Mouse (Mus musculus): Measurements from ENCODE around the gene Plcb3.

Plcb3 gene

GRCm38 (mm10) chr19:6990712-6991111, 14.4 kb upstream of the Plcb3 start:
- peak; percentile 7 for DNase-seq

GRCm38 (mm10) chr19:6989251-6989650, 13.0 kb upstream of the Plcb3 start:
- DNase-seq, result peak; percentile 23

GRCm38 (mm10) chr19:6987904-6988285, 11.6 kb upstream of the Plcb3 start:
- DNase-seq, result no peak

GRCm38 (mm10) chr19:6987061-6987903, 11.0 kb upstream of the Plcb3 start, which contains the start of gene Vegfb:
Gene Vegfb (minus strand): TSS chr19:6987651.
- DNase-seq, result peak; percentile 69

GRCm38 (mm10) chr19:6985951-6986708, 9.9 kb upstream of the Plcb3 start:
- peak; percentile 25 for DNase-seq

- no peak for DNase-seq
Observed at GRCm38 (mm10) chr19:6985300-6985699, 9.0 kb upstream of the Plcb3 start.

- DNase-seq, result no peak
Observed at GRCm38 (mm10) chr19:6983621-6984020, 7.4 kb upstream of the Plcb3 start.

GRCm38 (mm10) chr19:6981465-6981864, 5.2 kb upstream of the Plcb3 start:
- no peak for DNase-seq

- DNase-seq, result peak; percentile 99
Observed at GRCm38 (mm10) chr19:6980381-6981093, 4.3 kb upstream of the Plcb3 start, which contains the start of gene Fkbp2. Gene Fkbp2 (minus strand): TSS chr19:6980501.

GRCm38 (mm10) chr19:6979486-6980380, 3.5 kb upstream of the Plcb3 start:
- DNase-seq, result peak; percentile 100

- peak; percentile 68 for DNase-seq
Observed at GRCm38 (mm10) chr19:6979001-6979479, 2.8 kb upstream of the Plcb3 start.

GRCm38 (mm10) chr19:6978639-6978974, 2.3 kb upstream of the Plcb3 start:
- DNase-seq, result no peak

GRCm38 (mm10) chr19:6977759-6978638, 1.7 kb upstream of the Plcb3 start:
- no peak for DNase-seq

GRCm38 (mm10) chr19:6974211-6975205, 1.8 kb downstream of the Plcb3 start, which contains the start of gene Ppp1r14b:
Gene Ppp1r14b (plus strand): TSS chr19:6974968.
- peak; percentile 73 for DNase-seq

- no peak for DNase-seq
Observed at GRCm38 (mm10) chr19:6973581-6974190, 2.6 kb downstream of the Plcb3 start.

GRCm38 (mm10) chr19:6972247-6972917, 3.9 kb downstream of the Plcb3 start:
- no peak for DNase-seq

- DNase-seq, result no peak
Observed at GRCm38 (mm10) chr19:6971644-6972043, 4.6 kb downstream of the Plcb3 start.

GRCm38 (mm10) chr19:6970460-6971085, 5.7 kb downstream of the Plcb3 start:
- DNase-seq, result no peak

All from kidney, adult 9 months (tissue).